Mouse (Mus musculus): ENCODE measurements at regions not wholly inside any gene's neighbourhood (a gene's known extent, or its start where the extent isn't known, plus 50 kb on each side); places are given as distances from the start of the nearest gene placed in this dataset.

GRCm38 (mm10) chr1:186909518-186910105, 57.6 kb upstream of the D1Pas1 start:
- DNase-seq = no peak

- DNase-seq = no peak
Measured at GRCm38 (mm10) chr1:186909073-186909472, 58.1 kb upstream of the D1Pas1 start.

- DNase-seq = no peak
Measured at GRCm38 (mm10) chr1:186907409-186908170, 59.6 kb upstream of the D1Pas1 start.

GRCm38 (mm10) chr1:186905942-186906341, 61.3 kb upstream of the D1Pas1 start:
- no peak for DNase-seq

- DNase-seq = no peak
Measured at GRCm38 (mm10) chr1:186901548-186901947, 65.7 kb upstream of the D1Pas1 start.

- no peak for DNase-seq
Measured at GRCm38 (mm10) chr1:186898203-186898602, 69.0 kb upstream of the D1Pas1 start.

GRCm38 (mm10) chr1:186889584-186889852, 77.7 kb upstream of the D1Pas1 start:
- no peak for DNase-seq

- DNase-seq = no peak
Measured at GRCm38 (mm10) chr1:186888767-186889583, 78.2 kb upstream of the D1Pas1 start.

- DNase-seq = no peak
Measured at GRCm38 (mm10) chr1:186887127-186887526, 80.1 kb upstream of the D1Pas1 start.

GRCm38 (mm10) chr1:186880391-186880790, 86.8 kb upstream of the D1Pas1 start:
- DNase-seq = no peak

- no peak for DNase-seq
Measured at GRCm38 (mm10) chr1:186860608-186861444, 106.4 kb upstream of the D1Pas1 start.

- no peak for DNase-seq
Measured at GRCm38 (mm10) chr1:186858285-186858684, 108.9 kb upstream of the D1Pas1 start.

GRCm38 (mm10) chr1:186855474-186856036, 106.4 kb upstream of the Rrp15 start:
- DNase-seq = no peak

- DNase-seq = no peak
Measured at GRCm38 (mm10) chr1:186845256-186845655, 96.1 kb upstream of the Rrp15 start.

GRCm38 (mm10) chr1:186833896-186834800, 85.0 kb upstream of the Rrp15 start:
- DNase-seq = no peak

GRCm38 (mm10) chr1:186833441-186833895, 84.3 kb upstream of the Rrp15 start:
- no peak for DNase-seq

GRCm38 (mm10) chr1:186827773-186828172, 78.6 kb upstream of the Rrp15 start:
- peak; percentile 31 for DNase-seq

GRCm38 (mm10) chr1:186808192-186808960, 59.2 kb upstream of the Rrp15 start:
- no peak for DNase-seq

- DNase-seq = no peak
Measured at GRCm38 (mm10) chr1:186804451-186804850, 55.3 kb upstream of the Rrp15 start.
